Mouse (Mus musculus): ENCODE data around the gene Cyp4a12b. TPM values are rescaled to one million over a fixed set of nuclear protein-coding genes. Genes with fewer than 3 reads are reported as not detected.

Gene Cyp4a12b
- polyA plus RNA-seq, 1 experiment from 2014 or later = not detected

Other genes starting within 250 kb of the Cyp4a12b start
- not detected in 2 replicates for gene Cyp4a29, start 169.5 kb upstream of the Cyp4a12b start, polyA plus RNA-seq (2015; fragmentation: Nextera tagmentation; extraction: Ambion mirVana)
- not detected in 2 replicates for gene Cyp4a12a, start 112.6 kb upstream of the Cyp4a12b start, polyA plus RNA-seq (2015; fragmentation: Nextera tagmentation; extraction: Ambion mirVana)
- gene Cyp4a30b, start 41.0 kb downstream of the Cyp4a12b start, polyA plus RNA-seq (2015; fragmentation: Nextera tagmentation; extraction: Ambion mirVana) = not detected in 2 replicates
- gene Cyp4a14, start 84.5 kb downstream of the Cyp4a12b start, polyA plus RNA-seq (2015; fragmentation: Nextera tagmentation; extraction: Ambion mirVana) = not detected in 2 replicates
- not detected in 2 replicates for gene Cyp4a10, start 106.6 kb downstream of the Cyp4a12b start, polyA plus RNA-seq (2015; fragmentation: Nextera tagmentation; extraction: Ambion mirVana)
- not detected in 2 replicates for gene Cyp4a31, start 152.0 kb downstream of the Cyp4a12b start, polyA plus RNA-seq (2015; fragmentation: Nextera tagmentation; extraction: Ambion mirVana)
- gene Cyp4a32, start 189.3 kb downstream of the Cyp4a12b start, polyA plus RNA-seq (2015; fragmentation: Nextera tagmentation; extraction: Ambion mirVana) = not detected in 2 replicates
- gene Cyp4b1, start 236.1 kb downstream of the Cyp4a12b start, polyA plus RNA-seq (2015; fragmentation: Nextera tagmentation; extraction: Ambion mirVana) = 3.4 and 4.5 TPM in 2 replicates